Comparison of ENCODE assay signal across 8 mouse cellular contexts in genomic region chr11:116671112-116671844, GRCm38 (mm10). TPM values are rescaled to one million over a fixed set of nuclear protein-coding genes. Genes with fewer than 3 reads are reported as not detected.
DNase-seq lines count a peak whose midpoint lies in the region; ATAC-seq and TF ChIP-seq lines count a peak whose summit lies in the region.

No protein-coding gene starts in this region.

- no peaks in the 10 kb centered on the region for H3K27me3 ChIP-seq in ES-Bruce4 (ENCODE audit: control insufficient read depth, insufficient read depth, low read length, poor library complexity, severe bottlenecking)
- no peaks in the 10 kb centered on the region for H3K27me3 ChIP-seq in forebrain, embryonic 13.5 days
- no peaks in the 10 kb centered on the region for H3K27me3 ChIP-seq in neural tube, embryonic 15.5 days (replicated peaks)

- peak; percentile 66 for TF ChIP-seq CTCF in ES-Bruce4 (IDR thresholded peaks at IDR 0.05; ENCODE audit: low read depth, low read length)

- peaks cover 5% of the 10 kb centered on the region for H3K4me1 ChIP-seq in ES-Bruce4 (ENCODE audit: control insufficient read depth, insufficient read depth, low read length)
- peaks cover 43% of the 10 kb centered on the region for H3K4me1 ChIP-seq in forebrain, embryonic 13.5 days
- peaks cover 49% of the 10 kb centered on the region for H3K4me1 ChIP-seq in neural tube, embryonic 15.5 days

- peak; percentile 88 for TF ChIP-seq POLR2A in ES-Bruce4 (IDR thresholded peaks at IDR 0.05; ENCODE audit: insufficient read depth, low read length)

- no peaks in the 10 kb centered on the region for H3K9me3 ChIP-seq in ES-Bruce4 (replicated peaks; ENCODE audit: control insufficient read depth, insufficient read depth, low read length, poor library complexity, severe bottlenecking)
- H3K9me3 ChIP-seq in forebrain, embryonic 13.5 days (replicated peaks): no peaks in the 10 kb centered on the region
- no peaks in the 10 kb centered on the region for H3K9me3 ChIP-seq in neural tube, embryonic 15.5 days (replicated peaks)

- H3K9ac ChIP-seq in ES-Bruce4 (ENCODE audit: low read depth, poor library complexity, severe bottlenecking): peak overlapping the region; percentile 91
- peak overlapping the region; percentile 95 for H3K9ac ChIP-seq in forebrain, embryonic 13.5 days
- H3K9ac ChIP-seq in neural tube, embryonic 15.5 days (replicated peaks): peak overlapping the region; percentile 75

- H3K4me2 ChIP-seq in forebrain, embryonic 13.5 days: peak overlapping the region; percentile 96
- peak overlapping the region; percentile 92 for H3K4me2 ChIP-seq in neural tube, embryonic 15.5 days

- intact Hi-C loops in heart, postnatal 14 days (cut with DNase I): loop anchor here (1.0 to 10.0 kb wide), 2 partner anchors 28 to 134 kb away; no protein-coding TSS in a partner anchor

- H3K36me3 ChIP-seq in ES-Bruce4 (ENCODE audit: control insufficient read depth, insufficient read depth, low read length, poor library complexity, severe bottlenecking): peaks cover 41% of the 10 kb centered on the region
- H3K36me3 ChIP-seq in forebrain, embryonic 13.5 days (ENCODE audit: poor library complexity, severe bottlenecking): peaks cover 35% of the 10 kb centered on the region
- peaks cover 35% of the 10 kb centered on the region for H3K36me3 ChIP-seq in neural tube, embryonic 15.5 days

- peak overlapping the region; percentile 92 for H3K4me3 ChIP-seq in ES-Bruce4 (ENCODE audit: low read depth, low read length)
- H3K4me3 ChIP-seq in forebrain, embryonic 13.5 days: peak overlapping the region; percentile 84
- peak overlapping the region; percentile 75 for H3K4me3 ChIP-seq in neural tube, embryonic 15.5 days (replicated peaks)

- no peak for TF ChIP-seq EP300 in ES-Bruce4 (IDR thresholded peaks at IDR 0.05; ENCODE audit: insufficient read depth, low read depth, low read length)

- 1% methylated on average over 45 of the region's 45 CpGs for WGBS in forebrain, embryonic 13.5 days
- WGBS in neural tube, embryonic 15.5 days: 2% methylated on average over 45 of the region's 45 CpGs

- peak; percentile 97 to 98 for DNase-seq in heart, postnatal 14 days
- DNase-seq in layer of hippocampus, adult 11-12 months (ENCODE audit: low spot score): peak; percentile 97
- DNase-seq in lung, adult 18-20 months: peak; percentile 98
- peak; percentile 97 for DNase-seq in testis, postnatal 14 days (ENCODE audit: low spot score)

- H3K27ac ChIP-seq in ES-Bruce4 (ENCODE audit: insufficient read depth, low read length): peak overlapping the region; percentile 51
- no peak overlapping the region; the same call in none of the 2 replicates for H3K27ac ChIP-seq in forebrain, embryonic 13.5 days
- peak overlapping the region; percentile 69 for H3K27ac ChIP-seq in neural tube, embryonic 15.5 days (replicated peaks)

- ATAC-seq in cerebellum, adult (ENCODE audit: insufficient number of reproducible peaks, low FRiP score, low TSS enrichment): peak; percentile 87
- ATAC-seq in forebrain, embryonic 13.5 days: peak; percentile 92
- peak; percentile 87 for ATAC-seq in neural tube, embryonic 15.5 days (ENCODE audit: low FRiP score)

RNA-seq across cellular contexts. Expression of gene Cygb, which starts 17.2 kb away (rescaled TPM):
- not detected in 2 replicates for polyA plus RNA-seq in ES-Bruce4 (2011; ENCODE audit: insufficient read depth, insufficient read length, low read depth, missing spikeins)
- 8.8 and 9.3 TPM in 2 replicates for polyA plus RNA-seq in forebrain, embryonic 13.5 days (2015; fragmentation: Nextera tagmentation; extraction: Ambion mirVana)
- total RNA-seq in heart, postnatal 14 days (2021): 10 to 100 TPM; 50.4 to 57.4 TPM
- polyA plus RNA-seq in neural tube, embryonic 15.5 days (2015; fragmentation: Nextera tagmentation; extraction: Ambion mirVana): 28.7 and 31.1 TPM in 2 replicates

RNA-seq across cellular contexts. Expression of gene Prcd, which starts 17.9 kb away (rescaled TPM):
- polyA plus RNA-seq in ES-Bruce4 (2011; ENCODE audit: insufficient read depth, insufficient read length, low read depth, missing spikeins): not detected in 2 replicates
- 0.79 and 0.80 TPM in 2 replicates for polyA plus RNA-seq in forebrain, embryonic 13.5 days (2015; fragmentation: Nextera tagmentation; extraction: Ambion mirVana)
- 1 to 10 TPM; 1.4 to 1.9 TPM for total RNA-seq in heart, postnatal 14 days (2021)
- polyA plus RNA-seq in neural tube, embryonic 15.5 days (2015; fragmentation: Nextera tagmentation; extraction: Ambion mirVana): 3.1 and 3.4 TPM in 2 replicates

RNA-seq across cellular contexts. Expression of gene Rhbdf2, which starts 44.5 kb away (rescaled TPM):
- polyA plus RNA-seq in ES-Bruce4 (2011; ENCODE audit: insufficient read depth, insufficient read length, low read depth, missing spikeins): 36.5 and 39.1 TPM in 2 replicates
- polyA plus RNA-seq in forebrain, embryonic 13.5 days (2015; fragmentation: Nextera tagmentation; extraction: Ambion mirVana): 0.87 and 0.98 TPM in 2 replicates
- total RNA-seq in heart, postnatal 14 days (2021): 10 to 100 TPM; 15.1 to 15.3 TPM
- polyA plus RNA-seq in neural tube, embryonic 15.5 days (2015; fragmentation: Nextera tagmentation; extraction: Ambion mirVana): 1.4 and 4.0 TPM in 2 replicates
